Mouse (Mus musculus): Measurements from ENCODE around the gene Shc3. TPM values are rescaled to one million over a fixed set of nuclear protein-coding genes. Genes with fewer than 3 reads are reported as not detected.
A peak's percentile ranks its signal among the peaks of the same experiment; 100 is the strongest.

Shc3 gene
- polyA plus RNA-seq, 1 experiment: 17.4 TPM

GRCm38 (mm10) chr13:51433371-51433770 lies 135.8 kb downstream of the Shc3 start:
- no peak for TF ChIP-seq CTCF (IDR thresholded peaks at IDR 0.05; ENCODE audit: borderline replicate concordance, extremely low read depth, insufficient read depth, insufficient read length)
- TF ChIP-seq POLR2A (IDR thresholded peaks at IDR 0.05; ENCODE audit: borderline replicate concordance, extremely low read depth, insufficient read depth, insufficient read length, poor library complexity, severe bottlenecking): no peak
- DNase-seq (ENCODE audit: low read depth): no peak

DNA sequence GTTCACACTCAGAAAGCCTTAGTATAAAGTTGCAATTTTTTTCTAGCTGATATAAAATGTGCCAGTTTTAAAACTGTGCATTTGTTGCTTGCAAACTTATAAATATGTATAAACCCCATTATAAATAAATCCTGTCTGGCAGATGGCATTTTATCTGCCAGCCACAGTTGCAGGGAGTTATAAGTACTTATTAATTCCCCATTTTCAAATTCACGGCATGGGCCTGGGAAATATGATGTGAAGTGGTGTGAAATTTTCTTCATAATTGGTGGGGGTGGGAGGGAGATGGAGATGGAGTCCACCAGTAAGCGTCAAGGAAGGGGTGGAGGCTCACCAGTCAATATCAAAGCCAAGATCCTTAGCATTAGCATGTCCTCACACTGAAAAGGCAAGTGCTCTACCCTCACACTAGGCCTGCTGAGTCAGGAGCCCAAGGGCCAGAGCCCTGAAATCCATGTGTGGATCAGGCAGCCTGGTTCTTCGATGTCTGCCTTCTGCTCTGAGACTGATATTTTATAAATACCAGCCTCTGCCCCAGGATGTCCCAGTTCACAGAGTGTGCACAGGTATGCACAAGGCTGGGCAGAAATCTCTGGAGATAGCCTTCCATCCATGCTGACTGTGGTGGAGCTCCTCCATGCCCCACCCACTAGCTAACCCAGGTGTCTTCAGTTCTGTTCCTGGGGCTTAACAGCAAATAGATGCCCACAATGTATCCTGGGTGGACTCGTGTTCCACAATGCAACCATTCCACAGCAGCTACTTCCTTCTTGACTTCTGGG lies 143.4 kb downstream of the Shc3 start:
- peak; percentile 75 for DNase-seq (ENCODE audit: low read depth)

DNA sequence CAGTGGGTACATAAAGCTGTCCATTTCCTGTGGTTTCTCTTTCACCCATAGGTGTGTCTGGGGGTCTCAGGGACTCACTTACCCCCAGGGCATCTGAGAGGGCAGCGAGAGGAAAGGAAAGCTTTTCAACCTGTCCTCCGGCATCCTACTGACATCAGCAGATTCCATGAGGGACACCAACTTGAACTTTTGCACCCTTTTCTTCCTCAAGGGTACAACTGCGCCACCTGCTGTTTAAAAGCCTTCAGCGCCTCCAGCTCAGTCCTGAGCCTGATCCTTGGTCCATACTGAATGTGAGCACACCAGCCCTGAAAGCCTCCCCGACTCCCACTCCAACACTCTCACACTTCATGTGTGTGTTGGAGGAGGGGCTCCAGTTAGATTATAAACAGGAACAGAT lies 144.6 kb downstream of the Shc3 start:
- DNase-seq (ENCODE audit: low read depth): peak; percentile 64
- TF ChIP-seq CTCF (IDR thresholded peaks at IDR 0.05; ENCODE audit: borderline replicate concordance, extremely low read depth, insufficient read depth, insufficient read length): peak; percentile 79
- TF ChIP-seq POLR2A (IDR thresholded peaks at IDR 0.05; ENCODE audit: borderline replicate concordance, extremely low read depth, insufficient read depth, insufficient read length, poor library complexity, severe bottlenecking): no peak

More for the DNA sequence above, 143.4 kb downstream of the Shc3 start:
- TF ChIP-seq CTCF (IDR thresholded peaks at IDR 0.05; ENCODE audit: borderline replicate concordance, extremely low read depth, insufficient read depth, insufficient read length): no peak
- TF ChIP-seq POLR2A (IDR thresholded peaks at IDR 0.05; ENCODE audit: borderline replicate concordance, extremely low read depth, insufficient read depth, insufficient read length, poor library complexity, severe bottlenecking): no peak

GRCm38 (mm10) chr13:51423647-51424046 lies 145.6 kb downstream of the Shc3 start:
- DNase-seq (ENCODE audit: low read depth): no peak
- TF ChIP-seq POLR2A (IDR thresholded peaks at IDR 0.05; ENCODE audit: borderline replicate concordance, extremely low read depth, insufficient read depth, insufficient read length, poor library complexity, severe bottlenecking) (no peak), CTCF (IDR thresholded peaks at IDR 0.05; ENCODE audit: borderline replicate concordance, extremely low read depth, insufficient read depth, insufficient read length) (no peak)

DNA sequence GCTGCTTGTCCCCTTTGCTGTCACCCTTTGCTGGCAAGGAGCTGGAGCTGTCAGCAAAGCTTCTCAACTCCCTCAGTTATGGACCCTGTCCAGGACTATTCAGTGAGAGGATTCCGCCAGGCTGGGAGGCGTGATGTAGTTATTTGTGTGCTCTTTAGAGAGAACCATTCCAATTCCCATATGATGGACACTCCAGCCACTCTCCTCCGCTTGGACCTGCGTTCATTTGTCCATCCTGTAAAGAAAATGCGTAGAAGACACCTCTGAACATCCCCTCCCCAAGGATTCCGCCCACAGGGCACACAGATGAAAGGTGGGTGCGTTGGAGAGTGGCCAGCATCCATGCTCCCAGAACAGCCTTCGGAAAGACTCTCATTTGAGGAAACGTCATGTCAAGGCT lies 148.4 kb downstream of the Shc3 start:
- TF ChIP-seq POLR2A (IDR thresholded peaks at IDR 0.05; ENCODE audit: borderline replicate concordance, extremely low read depth, insufficient read depth, insufficient read length, poor library complexity, severe bottlenecking): no peak
- no peak for TF ChIP-seq CTCF (IDR thresholded peaks at IDR 0.05; ENCODE audit: borderline replicate concordance, extremely low read depth, insufficient read depth, insufficient read length)
- DNase-seq (ENCODE audit: low read depth): no peak

- TF ChIP-seq CTCF (IDR thresholded peaks at IDR 0.05; ENCODE audit: borderline replicate concordance, extremely low read depth, insufficient read depth, insufficient read length) (no peak), POLR2A (IDR thresholded peaks at IDR 0.05; ENCODE audit: borderline replicate concordance, extremely low read depth, insufficient read depth, insufficient read length, poor library complexity, severe bottlenecking) (no peak)
- no peak for DNase-seq (ENCODE audit: low read depth)
These were observed 149.7 kb downstream of the Shc3 start for GRCm38 (mm10) chr13:51419501-51419900.

GRCm38 (mm10) chr13:51418942-51419451 lies 150.2 kb downstream of the Shc3 start:
- no peak for DNase-seq (ENCODE audit: low read depth)
- TF ChIP-seq CTCF (IDR thresholded peaks at IDR 0.05; ENCODE audit: borderline replicate concordance, extremely low read depth, insufficient read depth, insufficient read length) (no peak), POLR2A (IDR thresholded peaks at IDR 0.05; ENCODE audit: borderline replicate concordance, extremely low read depth, insufficient read depth, insufficient read length, poor library complexity, severe bottlenecking) (no peak)

DNA sequence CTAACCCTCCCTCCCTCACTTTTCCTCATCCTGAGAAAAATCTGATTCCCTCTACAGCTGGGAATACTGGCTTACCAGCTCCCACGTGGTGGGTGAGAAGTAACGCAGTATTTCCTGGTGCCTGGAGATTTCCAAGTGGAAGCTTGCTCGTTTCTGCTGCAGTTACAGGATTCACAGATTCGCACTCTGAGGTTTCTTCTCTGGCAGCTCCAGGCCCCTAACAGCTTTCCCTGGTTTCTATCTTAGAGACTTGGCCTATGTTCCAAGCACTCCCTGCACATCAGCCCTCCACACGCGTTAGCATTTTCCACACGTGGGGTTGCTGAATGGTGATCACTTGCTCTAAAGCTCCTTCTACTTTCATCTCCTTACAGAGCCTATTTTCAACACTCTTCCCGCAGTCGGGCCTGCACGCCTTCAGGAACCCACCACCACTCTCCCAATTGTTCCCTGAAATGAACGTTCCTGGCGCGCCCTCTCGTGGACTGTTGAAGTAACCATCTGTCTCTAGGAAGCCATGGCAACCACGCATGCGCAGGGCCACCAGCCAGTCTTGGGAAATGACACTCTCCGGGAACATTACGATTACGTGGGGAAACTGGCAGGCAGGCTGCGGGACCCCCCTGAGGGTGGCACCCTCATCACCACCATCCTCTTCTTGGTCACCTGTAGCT lies 150.8 kb downstream of the Shc3 start:
- DNase-seq (ENCODE audit: low read depth): peak; percentile 98

GRCm38 (mm10) chr13:51417796-51418195 lies 151.4 kb downstream of the Shc3 start:
- TF ChIP-seq CTCF (IDR thresholded peaks at IDR 0.05; ENCODE audit: borderline replicate concordance, extremely low read depth, insufficient read depth, insufficient read length): no peak
- no peak for TF ChIP-seq POLR2A (IDR thresholded peaks at IDR 0.05; ENCODE audit: borderline replicate concordance, extremely low read depth, insufficient read depth, insufficient read length, poor library complexity, severe bottlenecking)
- peak; percentile 25 for DNase-seq (ENCODE audit: low read depth)

More for the DNA sequence above, 150.8 kb downstream of the Shc3 start:
- no peak for TF ChIP-seq POLR2A (IDR thresholded peaks at IDR 0.05; ENCODE audit: borderline replicate concordance, extremely low read depth, insufficient read depth, insufficient read length, poor library complexity, severe bottlenecking)
- peak; percentile 89 for TF ChIP-seq CTCF (IDR thresholded peaks at IDR 0.05; ENCODE audit: borderline replicate concordance, extremely low read depth, insufficient read depth, insufficient read length)

GRCm38 (mm10) chr13:51416727-51417126 lies 152.5 kb downstream of the Shc3 start:
- TF ChIP-seq CTCF (IDR thresholded peaks at IDR 0.05; ENCODE audit: borderline replicate concordance, extremely low read depth, insufficient read depth, insufficient read length) (no peak), POLR2A (IDR thresholded peaks at IDR 0.05; ENCODE audit: borderline replicate concordance, extremely low read depth, insufficient read depth, insufficient read length, poor library complexity, severe bottlenecking) (no peak)
- DNase-seq (ENCODE audit: low read depth): no peak

GRCm38 (mm10) chr13:51413461-51413860 lies 155.8 kb downstream of the Shc3 start:
- no peak for TF ChIP-seq POLR2A (IDR thresholded peaks at IDR 0.05; ENCODE audit: borderline replicate concordance, extremely low read depth, insufficient read depth, insufficient read length, poor library complexity, severe bottlenecking)
- TF ChIP-seq CTCF (IDR thresholded peaks at IDR 0.05; ENCODE audit: borderline replicate concordance, extremely low read depth, insufficient read depth, insufficient read length): peak; percentile 16; the same call in 1 of the 2 replicates
- no peak for DNase-seq (ENCODE audit: low read depth)
